Mouse (Mus musculus): ENCODE results near the gene Gucy2g. TPM values are rescaled to one million over a fixed set of nuclear protein-coding genes. Genes with fewer than 3 reads are reported as not detected.
"Not testable (repeated sequence)": the region's sequence is repeated elsewhere in the genome, so short reads cannot be mapped to it uniquely, and the experiment has no call there.

Gucy2g gene
- polyA plus RNA-seq, 1 experiment from 2014 or later = not detected

GRCm38 (mm10) chr19:55168360-55168759 is 72.7 kb downstream of the Gucy2g start:
- Histone ChIP-seq H3K9me3 (peaks cover 9% of the 10 kb centered on the region), H3K36me3 (no peaks in the 10 kb centered on the region), H3K27me3 (no peaks in the 10 kb centered on the region), H3K4me1 (replicated peaks) (no peaks in the 10 kb centered on the region), H3K9ac (no peak overlapping the region), H3K4me2 (no peak overlapping the region), H3K27ac (replicated peaks) (no peak overlapping the region), H3K4me3 (no peak overlapping the region)
- ATAC-seq (ENCODE audit: low read depth) = no peak
- WGBS = 84% methylated on average over 6 of the region's 6 CpGs

GRCm38 (mm10) chr19:55167741-55168140 is 73.3 kb downstream of the Gucy2g start:
- H3K27ac ChIP-seq (replicated peaks) = no peak overlapping the region
- H3K36me3 ChIP-seq = no peaks in the 10 kb centered on the region
- H3K4me1 ChIP-seq (replicated peaks) = no peaks in the 10 kb centered on the region
- ATAC-seq (ENCODE audit: low read depth) = no peak
- no peak overlapping the region for H3K4me3 ChIP-seq
- H3K4me2 ChIP-seq = no peak overlapping the region
- H3K9me3 ChIP-seq = peaks cover 9% of the 10 kb centered on the region
- H3K27me3 ChIP-seq = no peaks in the 10 kb centered on the region
- H3K9ac ChIP-seq = no peak overlapping the region
- WGBS = 66% methylated on average over 2 of the region's 2 CpGs

GRCm38 (mm10) chr19:55166741-55167140 is 74.3 kb downstream of the Gucy2g start:
- Histone ChIP-seq H3K36me3 (no peaks in the 10 kb centered on the region), H3K9me3 (peaks cover 9% of the 10 kb centered on the region), H3K9ac (no peak overlapping the region), H3K4me3 (no peak overlapping the region), H3K27ac (replicated peaks) (no peak overlapping the region), H3K4me2 (no peak overlapping the region), H3K4me1 (replicated peaks) (no peaks in the 10 kb centered on the region), H3K27me3 (no peaks in the 10 kb centered on the region)
- ATAC-seq (ENCODE audit: low read depth) = no peak
- 95% methylated on average over 2 of the region's 2 CpGs for WGBS

GRCm38 (mm10) chr19:55165954-55166353 is 75.1 kb downstream of the Gucy2g start:
- Histone ChIP-seq H3K27me3 (no peaks in the 10 kb centered on the region), H3K27ac (replicated peaks) (no peak overlapping the region), H3K9me3 (peaks cover 9% of the 10 kb centered on the region), H3K4me2 (no peak overlapping the region), H3K4me3 (no peak overlapping the region), H3K9ac (no peak overlapping the region), H3K4me1 (replicated peaks) (no peaks in the 10 kb centered on the region), H3K36me3 (no peaks in the 10 kb centered on the region)
- 80% methylated on average over 4 of the region's 4 CpGs for whole genome bisulfite sequencing
- no peak for ATAC-seq (ENCODE audit: low read depth)

GRCm38 (mm10) chr19:55165183-55165865 is 75.7 kb downstream of the Gucy2g start:
- no peak overlapping the region for H3K27ac ChIP-seq (replicated peaks)
- no peak overlapping the region for H3K4me2 ChIP-seq
- H3K4me1 ChIP-seq (replicated peaks) = no peaks in the 10 kb centered on the region
- peaks cover 9% of the 10 kb centered on the region for H3K9me3 ChIP-seq
- ATAC-seq (ENCODE audit: low read depth) = no peak
- no peak overlapping the region for H3K4me3 ChIP-seq
- H3K36me3 ChIP-seq = no peaks in the 10 kb centered on the region
- no peaks in the 10 kb centered on the region for H3K27me3 ChIP-seq
- H3K9ac ChIP-seq = no peak overlapping the region
- WGBS = 76% methylated on average over 1 of the region's 1 CpGs

- H3K4me2 ChIP-seq = no peak overlapping the region
- H3K9ac ChIP-seq = no peak overlapping the region
- ATAC-seq (ENCODE audit: low read depth) = no peak
- H3K27ac ChIP-seq (replicated peaks) = no peak overlapping the region
- H3K4me3 ChIP-seq = no peak overlapping the region
- peaks cover 3% of the 10 kb centered on the region; the same call in 1 of the 2 replicates for H3K9me3 ChIP-seq
- H3K4me1 ChIP-seq (replicated peaks) = no peaks in the 10 kb centered on the region
- WGBS = 94% methylated on average over 1 of the region's 1 CpGs
- no peaks in the 10 kb centered on the region for H3K27me3 ChIP-seq
- H3K36me3 ChIP-seq = no peaks in the 10 kb centered on the region
Measured at GRCm38 (mm10) chr19:55164162-55164561, 76.9 kb downstream of the Gucy2g start.

- H3K9me3 ChIP-seq = no peaks in the 10 kb centered on the region
- no peak for ATAC-seq (ENCODE audit: low read depth)
- H3K36me3 ChIP-seq = no peaks in the 10 kb centered on the region
- 75% methylated on average over 4 of the region's 4 CpGs for WGBS
- no peaks in the 10 kb centered on the region for H3K27me3 ChIP-seq
- no peaks in the 10 kb centered on the region for H3K4me1 ChIP-seq (replicated peaks)
- H3K4me3 ChIP-seq = no peak overlapping the region
- H3K27ac ChIP-seq (replicated peaks) = no peak overlapping the region
- H3K9ac ChIP-seq = no peak overlapping the region
- no peak overlapping the region for H3K4me2 ChIP-seq
Measured at GRCm38 (mm10) chr19:55162271-55162670, 78.8 kb downstream of the Gucy2g start.

- 84% methylated on average over 6 of the region's 6 CpGs for WGBS
- Histone ChIP-seq H3K36me3 (no peaks in the 10 kb centered on the region), H3K4me2 (no peak overlapping the region), H3K4me3 (no peak overlapping the region), H3K27me3 (no peaks in the 10 kb centered on the region), H3K9ac (no peak overlapping the region), H3K4me1 (replicated peaks) (no peaks in the 10 kb centered on the region), H3K27ac (replicated peaks) (no peak overlapping the region), H3K9me3 (no peaks in the 10 kb centered on the region)
- no peak for ATAC-seq (ENCODE audit: low read depth)
Measured at GRCm38 (mm10) chr19:55159826-55160225, 81.2 kb downstream of the Gucy2g start.

GRCm38 (mm10) chr19:55158606-55159005 is 82.4 kb downstream of the Gucy2g start:
- WGBS = 69% methylated on average over 8 of the region's 8 CpGs
- Histone ChIP-seq H3K27me3 (no peaks in the 10 kb centered on the region), H3K9ac (no peak overlapping the region), H3K4me2 (no peak overlapping the region), H3K27ac (replicated peaks) (no peak overlapping the region), H3K4me1 (replicated peaks) (no peaks in the 10 kb centered on the region), H3K4me3 (no peak overlapping the region), H3K36me3 (no peaks in the 10 kb centered on the region), H3K9me3 (no peaks in the 10 kb centered on the region)
- ATAC-seq (ENCODE audit: low read depth) = no peak

GRCm38 (mm10) chr19:55157029-55157428 is 84.0 kb downstream of the Gucy2g start:
- H3K27ac ChIP-seq (replicated peaks) = no peak overlapping the region
- 88% methylated on average over 7 of the region's 7 CpGs for WGBS
- no peaks in the 10 kb centered on the region for H3K4me1 ChIP-seq (replicated peaks)
- no peaks in the 10 kb centered on the region for H3K27me3 ChIP-seq
- no peak overlapping the region for H3K9ac ChIP-seq
- no peaks in the 10 kb centered on the region for H3K9me3 ChIP-seq
- ATAC-seq (ENCODE audit: low read depth) = no peak
- no peak overlapping the region for H3K4me2 ChIP-seq
- no peaks in the 10 kb centered on the region for H3K36me3 ChIP-seq
- no peak overlapping the region for H3K4me3 ChIP-seq

- Histone ChIP-seq H3K4me1 (replicated peaks) (no peaks in the 10 kb centered on the region), H3K27ac (replicated peaks) (no peak overlapping the region), H3K4me3 (no peak overlapping the region), H3K36me3 (no peaks in the 10 kb centered on the region), H3K9me3 (no peaks in the 10 kb centered on the region), H3K27me3 (no peaks in the 10 kb centered on the region), H3K4me2 (no peak overlapping the region), H3K9ac (no peak overlapping the region)
- WGBS = 93% methylated on average over 6 of the region's 6 CpGs
- ATAC-seq (ENCODE audit: low read depth) = no peak
Measured at GRCm38 (mm10) chr19:55152983-55153382, 88.1 kb downstream of the Gucy2g start.

- H3K4me3 ChIP-seq; H3K27ac ChIP-seq (replicated peaks); H3K9ac ChIP-seq; ATAC-seq (ENCODE audit: low read depth); H3K4me1 ChIP-seq (replicated peaks); H3K27me3 ChIP-seq; H3K36me3 ChIP-seq; H3K9me3 ChIP-seq; H3K4me2 ChIP-seq: not testable (repeated sequence)
- 65% methylated on average over 5 of the region's 6 CpGs for WGBS
Measured at GRCm38 (mm10) chr19:55152274-55152673, 88.8 kb downstream of the Gucy2g start.

- H3K9me3 ChIP-seq = no peaks in the 10 kb centered on the region
- peaks cover under 1% of the 10 kb centered on the region; the same call in 1 of the 2 replicates for H3K4me1 ChIP-seq (replicated peaks)
- 82% methylated on average over 6 of the region's 6 CpGs for WGBS
- no peak overlapping the region for H3K9ac ChIP-seq
- H3K4me2 ChIP-seq = no peak overlapping the region
- no peaks in the 10 kb centered on the region for H3K27me3 ChIP-seq
- no peak overlapping the region for H3K27ac ChIP-seq (replicated peaks)
- no peak overlapping the region for H3K4me3 ChIP-seq
- no peaks in the 10 kb centered on the region for H3K36me3 ChIP-seq
- no peak for ATAC-seq (ENCODE audit: low read depth)
Measured at GRCm38 (mm10) chr19:55149646-55150045, 91.4 kb downstream of the Gucy2g start.
